Mouse (Mus musculus) Patski (cell line): ENCODE results near the gene Prss48. TPM values are rescaled to one million over a fixed set of nuclear protein-coding genes. Genes with fewer than 3 reads are reported as not detected.

Source experiments
- ATAC-seq: fragments of 100-300 bp; one replicate; pipeline ENCODE4 v1.8.0; 2021
- CTCF ChIA-PET: fragments of 350-600 bp; sonication (Branson Sonifier 250); formaldehyde crosslinking; loops from one replicate; lab custom pipeline; 2022; ENCODE audit warnings: inconsistent platforms; lab: Charles Lee
- POLR2A ChIA-PET: fragments of 350-600 bp; sonication (Branson Sonifier 250); formaldehyde crosslinking; loops from one replicate; lab custom pipeline; 2022; ENCODE audit warnings: antibody characterized with exemption, inconsistent platforms; lab: Charles Lee
- DNase-seq: peaks from one replicate; pipeline ENCODE4 v3.0.0-alpha.2; 2011; ENCODE audit warnings: low read depth, low spot score
- H3K27me3 ChIP-seq: fragments of 371-371 bp; one replicate; pipeline ENCODE4 v1.5.1; 2021
- CTCF ChIP-seq: fragments of 100-300 bp; IDR thresholded peaks from one replicate; pipeline ENCODE4 v1.5.1; 2021
- in situ Hi-C: fragments of 300-500 bp; cut with MboI; formaldehyde crosslinking; loops from 3 replicates; pipeline ENCODE4 v1.11.1; 2018; ENCODE audit warnings: low pct_unique_long_range_greater_than_20kb, mixed read lengths
- polyA plus RNA-seq: library from polyadenylated mRNA; unstranded; gene quantifications from one replicate; pipeline ENCODE4 v1.2.3, GENCODE M21; 2021

Prss48 gene
- polyA plus RNA-seq, 1 experiment from 2014 or later, result not detected

GRCm38 (mm10) chr3:86028658-86029375, 26.5 kb upstream of the Prss48 start:
- in situ Hi-C loops, result no loop called here
- H3K27me3 ChIP-seq, result no peaks in the 10 kb centered on the region
- POLR2A ChIA-PET, result interaction anchor here (0.7 kb wide), 1 partner anchor 43 kb away, joined by 3 read pairs; no protein-coding TSS in a partner anchor
- TF ChIP-seq CTCF, result no peak
- CTCF ChIA-PET, result interaction anchor here (1.2 to 3.1 kb wide), 2 partner anchors 9 to 14 kb away, joined by 3 to 8 read pairs; no protein-coding TSS in a partner anchor
- DNase-seq, result no peak
- no peak for ATAC-seq

- DNase-seq, result no peak
- no peak for ATAC-seq
- H3K27me3 ChIP-seq, result no peaks in the 10 kb centered on the region
- ChIA-PET CTCF (interaction anchor here (1.0 to 1.8 kb wide), 4 partner anchors 11 to 15 kb away, joined by 3 to 10 read pairs (median 5); no protein-coding TSS in a partner anchor), POLR2A (no interaction called here)
- TF ChIP-seq CTCF, result no peak
- in situ Hi-C loops, result no loop called here
These were observed 23.2 kb upstream of the Prss48 start for GRCm38 (mm10) chr3:86025341-86026137.

GRCm38 (mm10) chr3:86024065-86024795, 21.9 kb upstream of the Prss48 start:
- DNase-seq (no peak), ATAC-seq (no peak)
- TF ChIP-seq CTCF, result no peak
- in situ Hi-C loops, result no loop called here
- CTCF ChIA-PET, result interaction anchor here (1.0 to 1.8 kb wide), 2 partner anchors 13 to 16 kb away, joined by 3 to 5 read pairs; no protein-coding TSS in a partner anchor
- no peaks in the 10 kb centered on the region for H3K27me3 ChIP-seq
- POLR2A ChIA-PET, result interaction anchor here (0.7 kb wide), 2 partner anchors 44 to 95 kb away, joined by 3 read pairs; no protein-coding TSS in a partner anchor

- TF ChIP-seq CTCF, result no peak
- ChIA-PET CTCF (interaction anchor here (0.7 to 3.7 kb wide), 6 partner anchors 11 to 39 kb away, joined by 3 to 18 read pairs (median 4); no protein-coding TSS in a partner anchor), POLR2A (no interaction called here)
- in situ Hi-C loops, result no loop called here
- DNase-seq (no peak), ATAC-seq (no peak)
- H3K27me3 ChIP-seq, result no peaks in the 10 kb centered on the region
These were observed 19.4 kb upstream of the Prss48 start for GRCm38 (mm10) chr3:86021651-86022050.

GRCm38 (mm10) chr3:86020921-86021650, 18.8 kb upstream of the Prss48 start:
- no peak for ATAC-seq
- CTCF ChIA-PET, result interaction anchor here (0.7 to 3.7 kb wide), 8 partner anchors 8 to 40 kb away, joined by 3 to 18 read pairs (median 4); no protein-coding TSS in a partner anchor
- no peak for DNase-seq
- no peaks in the 10 kb centered on the region for H3K27me3 ChIP-seq
- no peak for TF ChIP-seq CTCF
- POLR2A ChIA-PET, result no interaction called here
- in situ Hi-C loops, result no loop called here

GRCm38 (mm10) chr3:86017484-86017883, 15.2 kb upstream of the Prss48 start:
- H3K27me3 ChIP-seq, result no peaks in the 10 kb centered on the region
- TF ChIP-seq CTCF, result no peak
- in situ Hi-C loops, result no loop called here
- ATAC-seq, result no peak
- no peak for DNase-seq
- CTCF ChIA-PET, result interaction anchor here (1.0 to 2.1 kb wide), 4 partner anchors 9 to 31 kb away, joined by 3 to 14 read pairs (median 4); no protein-coding TSS in a partner anchor
- POLR2A ChIA-PET, result no interaction called here

- TF ChIP-seq CTCF, result no peak
- CTCF ChIA-PET, result interaction anchor here (1.0 to 2.1 kb wide), 4 partner anchors 8 to 30 kb away, joined by 3 to 14 read pairs (median 4); no protein-coding TSS in a partner anchor
These were observed 14.7 kb upstream of the Prss48 start for GRCm38 (mm10) chr3:86016965-86017364.

GRCm38 (mm10) chr3:86013837-86014236, 11.5 kb upstream of the Prss48 start:
- ChIA-PET CTCF (interaction anchor here (1.0 kb wide), 1 partner anchor 9 kb away, joined by 3 read pairs; no protein-coding TSS in a partner anchor), POLR2A (no interaction called here)
- H3K27me3 ChIP-seq, result no peaks in the 10 kb centered on the region
- ATAC-seq, result no peak
- TF ChIP-seq CTCF, result no peak
- no peak for DNase-seq
- in situ Hi-C loops, result no loop called here

More at GRCm38 (mm10) chr3:86016965-86017364, 14.7 kb upstream of the Prss48 start:
- in situ Hi-C loops, result no loop called here
- DNase-seq (no peak), ATAC-seq (no peak)
- no peaks in the 10 kb centered on the region for H3K27me3 ChIP-seq
- POLR2A ChIA-PET, result no interaction called here

GRCm38 (mm10) chr3:86011833-86012232, 9.5 kb upstream of the Prss48 start:
- TF ChIP-seq CTCF, result no peak
- H3K27me3 ChIP-seq, result no peaks in the 10 kb centered on the region
- DNase-seq (no peak), ATAC-seq (no peak)
- in situ Hi-C loops, result no loop called here
- ChIA-PET CTCF (interaction anchor here (0.7 to 3.1 kb wide), 3 partner anchors 9 to 88 kb away, joined by 3 to 18 read pairs (median 5); partner anchors contain the start of gene Prss48), POLR2A (no interaction called here)
